Mouse (Mus musculus) liver, embryonic 14.5 days (tissue): ENCODE measurements at regions not wholly inside any gene's neighbourhood (a gene's known extent, or its start where the extent isn't known, plus 50 kb on each side); places are given as distances from the start of the nearest gene placed in this dataset.

Source experiments
- CTCF ChIP-seq: IDR thresholded peaks from 2 replicates; pipeline ENCODE4 v1.5.1; 2016; ENCODE audit warnings: antibody characterized with exemption, low read depth, control low read depth
- EP300 ChIP-seq: IDR thresholded peaks from 2 replicates; pipeline ENCODE4 v1.6.1; 2016; ENCODE audit warnings: antibody characterized with exemption, low read depth

- no peak for TF ChIP-seq EP300
- TF ChIP-seq CTCF: no peak
Observed at GRCm38 (mm10) chr4:24245124-24245523, 251.1 kb upstream of the Mms22l start.
